Mouse (Mus musculus) limb, embryonic 14.5 days (tissue): Measurements from ENCODE around the gene Sorcs1. TPM values are rescaled to one million over a fixed set of nuclear protein-coding genes. Genes with fewer than 3 reads are reported as not detected.
A peak's percentile ranks its signal among the peaks of the same experiment; 100 is the strongest.

Experiments used
- ATAC-seq: fragments of 200-750 bp; cut with Nextera tagmentation; 2 replicates; pipeline ENCODE4 v1.8.0; 2017; ENCODE audit warnings: low read depth, moderate number of reproducible peaks, moderate TSS enrichment; ENCODE audit not compliant: low FRiP score
- DNase-seq: peaks from one replicate; pipeline ENCODE4 v3.0.0-alpha.2; 2015; ENCODE audit warnings: low spot score
- H3K27ac ChIP-seq: fragments of 300-500 bp; sonication (generic); replicated peaks from 2 replicates; pipeline ENCODE4 v1.5.1; 2014; ENCODE audit warnings: low read depth, mild to moderate bottlenecking, low read length, moderate library complexity, mixed read lengths
- H3K27me3 ChIP-seq: fragments of 300-500 bp; sonication (generic); 2 replicates; pipeline ENCODE4 v1.6.1; 2014; ENCODE audit warnings: low read length, mixed read lengths; ENCODE audit not compliant: control insufficient read depth, insufficient read depth
- H3K36me3 ChIP-seq: fragments of 300-500 bp; sonication (generic); 2 replicates; pipeline ENCODE4 v1.6.1; 2014; ENCODE audit warnings: mild to moderate bottlenecking, low read length, moderate library complexity, mixed read lengths; ENCODE audit not compliant: control insufficient read depth, insufficient read depth
- H3K4me1 ChIP-seq: fragments of 300-500 bp; sonication (generic); 2 replicates; pipeline ENCODE4 v1.6.1; 2014; ENCODE audit warnings: antibody characterized with exemption, low read length, mixed read lengths; ENCODE audit not compliant: control insufficient read depth, insufficient read depth
- H3K4me2 ChIP-seq: fragments of 300-500 bp; sonication (generic); replicated peaks from 2 replicates; pipeline ENCODE4 v1.6.1; 2014; ENCODE audit warnings: low read depth, mild to moderate bottlenecking, low read length, moderate library complexity; ENCODE audit not compliant: severe bottlenecking
- H3K4me3 ChIP-seq: fragments of 300-500 bp; sonication (generic); replicated peaks from 2 replicates; pipeline ENCODE4 v1.5.1; 2014; ENCODE audit warnings: low read length
- H3K9ac ChIP-seq: fragments of 300-500 bp; sonication (generic); 2 replicates; pipeline ENCODE4 v1.6.1; 2014; ENCODE audit warnings: mild to moderate bottlenecking, low read depth, low read length, moderate library complexity; ENCODE audit not compliant: severe bottlenecking
- H3K9me3 ChIP-seq: fragments of 300-500 bp; sonication (generic); 2 replicates; pipeline ENCODE4 v1.6.1; 2016; ENCODE audit warnings: low read length; ENCODE audit not compliant: control insufficient read depth
- POLR2A ChIP-seq: fragments of 200-500 bp; IDR thresholded peaks from 2 replicates; pipeline ENCODE4 v1.8.0; 2012; ENCODE audit warnings: inconsistent platforms, mild to moderate bottlenecking, moderate library complexity, borderline replicate concordance; ENCODE audit not compliant: insufficient read depth, insufficient read length; ENCODE audit errors: extremely low read depth
- WGBS: fragments of 180-500 bp; shearing (Covaris S2); extraction: QIAGEN DNeasy Blood & Tissue Kit; methylation state at CpG from one replicate; pipeline ENCODE4 v1.1.7; 2014; 5-methylcytosine and 5-hydroxymethylcytosine counted together
- polyA plus RNA-seq, 2 experiments: library from polyadenylated mRNA; depleted of rRNA in 1 of 2; stranded (reverse) in 1 of 2; unstranded in 1 of 2; fragments of >200 nt; fragmentation: Nextera tagmentation in 1 of 2; extraction: Ambion mirVana in 1 of 2; gene quantifications; 2 replicates each; pipeline versions ENCODE4 v1.2.1 to v1.2.3; 2012 to 2014

Sorcs1 gene
- polyA plus RNA-seq, 2 experiments, result 2.1 to 3.2 TPM

DNA sequence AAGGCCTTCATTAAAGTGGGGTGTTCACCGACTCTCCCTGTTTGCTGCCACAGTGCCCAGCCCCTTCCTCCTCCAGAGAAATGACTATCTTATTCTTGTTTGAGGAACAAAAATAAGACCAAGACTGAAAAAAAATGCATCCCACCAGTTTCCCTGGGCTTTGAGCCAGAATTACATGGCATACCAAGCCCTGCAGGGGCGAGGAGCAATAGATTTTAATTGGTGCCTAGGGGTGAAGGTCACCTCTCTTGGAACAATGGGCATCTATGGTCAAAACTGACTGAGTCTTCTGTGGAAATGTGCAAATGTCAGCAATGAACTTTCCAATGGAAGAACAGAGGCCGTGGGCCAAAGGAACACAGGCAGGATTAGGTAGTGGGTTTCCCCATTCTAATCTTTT, 312.0 kb downstream of the Sorcs1 start:
- Histone ChIP-seq H3K9me3 (no peaks in the 10 kb centered on the region), H3K4me1 (0 out of 2 replicates have a peak, but pooled peaks cover 4% of the 10 kb centered on the region), H3K9ac (no peak overlapping the region), H3K36me3 (no peaks in the 10 kb centered on the region), H3K4me2 (no peak overlapping the region), H3K4me3 (no peak overlapping the region), H3K27me3 (no peaks in the 10 kb centered on the region), H3K27ac (no peak overlapping the region)
- 56% methylated on average over 3 of the region's 3 CpGs for WGBS
- DNase-seq (no peak), ATAC-seq (no peak)
- no peak for TF ChIP-seq POLR2A

DNA sequence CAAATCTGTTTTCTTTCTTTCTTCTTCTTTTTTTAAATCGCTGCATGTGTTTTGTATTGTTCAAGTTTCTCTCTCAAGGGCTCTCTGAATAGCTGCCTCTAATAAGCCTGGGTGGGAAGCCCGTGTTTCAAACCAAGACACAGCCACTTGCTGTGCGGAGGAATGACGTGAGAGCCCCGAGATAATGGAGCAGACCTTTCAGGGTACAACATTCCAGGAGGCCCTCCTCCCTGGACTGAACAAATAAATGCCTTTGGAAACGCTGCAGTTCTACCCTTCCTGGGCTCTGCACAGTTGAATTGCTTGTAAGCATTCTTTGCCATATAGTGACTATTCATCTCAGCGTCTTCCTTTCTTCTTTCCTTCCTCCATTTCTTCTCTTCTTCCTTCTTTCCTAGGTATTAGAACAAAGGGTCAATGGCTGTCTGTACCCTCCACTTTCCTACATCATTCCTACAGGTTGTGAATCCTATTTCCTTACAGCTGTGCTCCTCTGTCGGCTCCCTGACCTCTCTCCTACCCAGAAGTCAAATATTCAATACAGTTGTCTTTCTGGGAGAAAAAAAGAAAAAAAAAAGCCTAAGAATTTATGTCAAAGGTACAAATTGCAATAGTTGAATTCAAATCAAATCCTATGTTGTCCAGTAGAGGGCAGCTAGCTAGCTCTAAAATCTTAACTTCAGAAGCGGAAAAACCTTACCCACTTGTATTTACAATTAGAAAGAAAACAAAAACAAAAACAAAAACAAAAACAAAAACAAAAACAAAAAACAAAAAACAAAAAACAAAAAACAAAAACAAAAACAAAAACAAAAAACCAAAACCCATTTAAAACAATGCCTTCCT, 315.6 kb downstream of the Sorcs1 start:
- H3K27me3 ChIP-seq, result no peaks in the 10 kb centered on the region
- DNase-seq, result peak; percentile 20

DNA sequence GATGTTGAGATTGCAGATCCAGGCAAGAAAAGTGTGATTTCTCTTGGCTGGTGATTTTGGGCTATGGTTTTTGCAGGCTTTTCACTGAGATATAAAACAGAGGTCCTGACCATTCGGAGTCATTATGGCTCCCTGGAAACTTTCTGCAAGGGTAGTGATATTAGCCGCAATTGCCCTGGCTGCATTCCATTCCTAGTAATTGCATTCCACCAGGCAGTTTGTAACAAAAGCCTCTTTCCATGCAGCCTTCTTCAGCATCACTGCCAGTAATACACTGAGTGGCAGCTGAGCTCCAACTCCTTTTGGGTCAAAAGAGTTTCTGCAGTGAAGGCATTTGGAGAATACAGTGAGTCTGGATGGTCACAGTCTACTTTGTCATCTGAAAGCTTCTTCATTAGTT, 319.9 kb downstream of the Sorcs1 start:
- no peak overlapping the region for H3K27ac ChIP-seq
- 3% methylated on average over 2 of the region's 2 CpGs for WGBS
- peak; percentile 82 for DNase-seq

More for the DNA sequence above, 315.6 kb downstream of the Sorcs1 start:
- Histone ChIP-seq H3K4me2 (no peak overlapping the region), H3K36me3 (no peaks in the 10 kb centered on the region), H3K4me3 (no peak overlapping the region), H3K9ac (no peak overlapping the region), H3K9me3 (no peaks in the 10 kb centered on the region), H3K27ac (peak overlapping the region; percentile 48; the same call in 1 of the 2 replicates), H3K4me1 (peaks cover 13% of the 10 kb centered on the region)
- ATAC-seq, result no peak
- 41% methylated on average over 9 of the region's 9 CpGs for WGBS
- no peak for TF ChIP-seq POLR2A

DNA sequence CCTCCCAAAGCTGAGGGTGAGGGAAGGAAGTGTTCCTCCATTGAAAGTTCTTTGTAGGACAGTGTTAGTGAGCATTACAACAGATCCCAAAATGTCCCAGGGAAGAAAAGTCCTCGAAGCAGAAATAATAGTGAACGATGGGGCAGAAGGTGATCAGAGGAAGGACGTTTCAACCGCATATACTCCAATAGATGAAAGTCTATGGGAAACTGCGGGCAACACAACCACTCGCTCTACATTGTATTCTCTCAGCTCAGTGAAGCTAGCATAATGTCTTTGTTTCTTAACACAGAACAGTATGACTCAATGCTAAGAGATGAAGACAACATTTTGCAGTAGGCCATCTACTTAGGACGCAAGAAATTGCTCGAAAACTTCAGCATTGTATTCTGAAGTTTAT, 339.2 kb downstream of the Sorcs1 start:
- H3K27me3 ChIP-seq, result no peaks in the 10 kb centered on the region
- TF ChIP-seq POLR2A, result no peak
- ATAC-seq (no peak), DNase-seq (no peak)
- H3K9me3 ChIP-seq, result no peaks in the 10 kb centered on the region
- H3K27ac ChIP-seq, result no peak overlapping the region
- no peak overlapping the region for H3K4me2 ChIP-seq
- no peaks in the 10 kb centered on the region for H3K36me3 ChIP-seq
- WGBS, result 94% methylated on average over 8 of the region's 8 CpGs
- H3K4me3 ChIP-seq, result no peak overlapping the region
- 0 out of 2 replicates have a peak, but pooled peaks cover 4% of the 10 kb centered on the region for H3K4me1 ChIP-seq
- H3K9ac ChIP-seq, result no peak overlapping the region

More for the DNA sequence above, 319.9 kb downstream of the Sorcs1 start:
- no peak overlapping the region for H3K4me2 ChIP-seq
- peaks cover 14% of the 10 kb centered on the region for H3K4me1 ChIP-seq
- H3K27me3 ChIP-seq, result no peaks in the 10 kb centered on the region
- H3K4me3 ChIP-seq, result no peak overlapping the region
- ATAC-seq, result peak; percentile 55; the same call in 1 of the 2 replicates
- no peaks in the 10 kb centered on the region for H3K36me3 ChIP-seq
- no peak for TF ChIP-seq POLR2A
- H3K9me3 ChIP-seq, result no peaks in the 10 kb centered on the region
- no peak overlapping the region for H3K9ac ChIP-seq

DNA sequence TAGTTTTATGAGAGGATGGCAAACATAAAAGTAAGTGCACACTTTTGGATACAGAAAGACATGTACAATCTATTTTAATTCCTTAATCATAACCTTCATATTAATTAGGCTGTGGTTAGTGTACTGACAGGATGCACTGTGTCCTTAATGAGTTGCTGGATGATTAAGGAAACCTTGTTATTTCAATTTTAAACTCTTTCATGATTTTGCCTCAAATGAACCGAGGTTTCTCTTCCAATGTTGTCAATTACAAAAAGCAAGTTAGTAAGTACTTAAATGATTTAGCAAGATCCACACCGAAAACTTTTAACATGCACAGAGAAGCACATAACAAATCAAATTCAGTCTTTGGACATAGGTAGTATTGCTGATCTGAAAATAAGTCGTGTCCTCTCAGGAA, 341.7 kb downstream of the Sorcs1 start:
- Histone ChIP-seq H3K9me3 (no peaks in the 10 kb centered on the region), H3K9ac (no peak overlapping the region), H3K4me3 (no peak overlapping the region), H3K4me2 (no peak overlapping the region), H3K27ac (no peak overlapping the region), H3K4me1 (no peaks in the 10 kb centered on the region), H3K36me3 (no peaks in the 10 kb centered on the region), H3K27me3 (no peaks in the 10 kb centered on the region)
- DNase-seq (no peak), ATAC-seq (no peak)
- TF ChIP-seq POLR2A, result no peak
- 80% methylated on average over 3 of the region's 3 CpGs for WGBS

DNA sequence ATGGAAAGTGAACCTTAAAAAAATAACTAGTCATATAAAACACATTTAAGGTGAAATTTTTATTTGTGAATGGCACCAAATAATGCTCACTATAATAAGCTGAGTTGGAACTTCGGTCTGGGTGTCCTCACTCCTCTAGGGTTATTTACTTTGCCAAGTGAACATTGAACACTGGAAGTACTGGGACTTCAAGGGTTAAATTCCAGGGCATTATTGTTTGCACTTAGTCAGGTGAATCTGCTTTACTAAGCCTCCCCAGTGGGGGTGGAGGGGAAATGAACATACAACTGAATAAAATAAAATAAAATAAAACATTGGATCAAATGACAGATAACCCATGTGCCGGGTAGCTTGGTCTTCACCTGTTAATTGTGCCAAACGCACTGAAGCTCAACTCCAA, 347.3 kb downstream of the Sorcs1 start:
- Histone ChIP-seq H3K9me3 (no peaks in the 10 kb centered on the region), H3K4me1 (no peaks in the 10 kb centered on the region), H3K9ac (no peak overlapping the region), H3K36me3 (no peaks in the 10 kb centered on the region), H3K4me3 (no peak overlapping the region), H3K27ac (no peak overlapping the region), H3K27me3 (no peaks in the 10 kb centered on the region), H3K4me2 (no peak overlapping the region)
- TF ChIP-seq POLR2A, result no peak
- ATAC-seq (no peak), DNase-seq (no peak)
- WGBS, result 70% methylated on average over 3 of the region's 3 CpGs
